Mouse (Mus musculus) limb, embryonic 15.5 days (tissue): ENCODE data around the gene Il18bp. TPM values are rescaled to one million over a fixed set of nuclear protein-coding genes. Genes with fewer than 3 reads are reported as not detected.
"Not testable (repeated sequence)": the region's sequence is repeated elsewhere in the genome, so short reads cannot be mapped to it uniquely, and the experiment has no call there.

Experiments used
- ATAC-seq: fragments of 200-750 bp; cut with Nextera tagmentation; 2 replicates; pipeline ENCODE4 v1.8.0; 2017; ENCODE audit warnings: low read depth, moderate TSS enrichment; ENCODE audit not compliant: insufficient number of reproducible peaks, low FRiP score, low TSS enrichment
- H3K27ac ChIP-seq: fragments of 300-500 bp; sonication (generic); 2 replicates; pipeline ENCODE4 v1.5.1; 2015; ENCODE audit warnings: moderate library complexity, mild to moderate bottlenecking, inconsistent platforms
- H3K27me3 ChIP-seq: fragments of 300-500 bp; sonication (generic); 2 replicates; pipeline ENCODE4 v1.6.1; 2015; ENCODE audit warnings: inconsistent platforms
- H3K36me3 ChIP-seq: fragments of 300-500 bp; sonication (generic); 2 replicates; pipeline ENCODE4 v1.6.1; 2015; ENCODE audit warnings: inconsistent platforms
- H3K4me1 ChIP-seq: fragments of 300-500 bp; sonication (generic); 2 replicates; pipeline ENCODE4 v1.6.1; 2015; ENCODE audit warnings: inconsistent platforms
- H3K4me2 ChIP-seq: fragments of 300-500 bp; sonication (generic); 2 replicates; pipeline ENCODE4 v1.6.1; 2015; ENCODE audit warnings: mild to moderate bottlenecking, inconsistent platforms
- H3K4me3 ChIP-seq: fragments of 300-500 bp; sonication (generic); 2 replicates; pipeline ENCODE4 v1.5.1; 2015; ENCODE audit warnings: mild to moderate bottlenecking, inconsistent platforms
- H3K9ac ChIP-seq: fragments of 300-500 bp; sonication (generic); 2 replicates; pipeline ENCODE4 v1.6.1; 2015; ENCODE audit warnings: inconsistent platforms
- H3K9me3 ChIP-seq: fragments of 300-500 bp; sonication (generic); 2 replicates; pipeline ENCODE4 v1.6.1; 2016; ENCODE audit warnings: inconsistent platforms
- WGBS: fragments of 180-500 bp; shearing (Covaris S2); methylation state at CpG from one replicate; pipeline ENCODE4 v1.1.7; 2015; 5-methylcytosine and 5-hydroxymethylcytosine counted together
- polyA plus RNA-seq: library from polyadenylated mRNA; unstranded; fragments of >200 nt; fragmentation: Nextera tagmentation; extraction: Ambion mirVana; gene quantifications from 2 replicates; pipeline ENCODE4 v1.2.1, GENCODE M21; 2015

The Il18bp gene
- polyA plus RNA-seq = 1.9 and 2.4 TPM in 2 replicates

DNA sequence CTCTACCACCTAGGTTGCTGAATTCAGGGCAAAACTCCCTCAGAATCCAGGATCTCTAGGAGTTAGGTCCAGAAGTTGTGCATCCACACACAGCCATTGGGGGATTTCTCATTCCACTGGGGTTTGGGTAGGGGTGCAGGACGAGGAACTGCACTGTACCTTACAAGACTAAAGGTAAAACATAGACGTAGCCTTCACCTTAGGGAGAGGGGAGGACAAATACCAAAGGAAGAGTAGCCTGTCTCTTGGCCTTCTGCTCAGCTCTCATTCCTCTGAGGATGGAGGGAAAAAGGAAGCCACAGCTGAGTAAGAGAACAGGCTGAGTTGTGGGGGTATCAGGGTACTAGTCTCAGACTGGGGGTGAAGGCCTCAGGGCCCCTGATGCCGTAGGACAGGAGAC lies at the start of gene Il18bp:
Gene Il18bp (minus strand): TSS at position 101 of the 400 bp plus-strand sequence.
- 89% methylated on average over 3 of the region's 3 CpGs for WGBS

GRCm38 (mm10) chr7:102066363-102066762 lies 47.9 kb upstream of the Il18bp start:
- Histone ChIP-seq H3K4me2 (peak overlapping the region; percentile 56), H3K4me3 (peak overlapping the region; percentile 69), H3K36me3 (peaks cover 16% of the 10 kb centered on the region), H3K4me1 (peaks cover 17% of the 10 kb centered on the region), H3K9ac (peak overlapping the region; percentile 51; the same call in 1 of the 2 replicates), H3K27me3 (no peaks in the 10 kb centered on the region), H3K9me3 (no peaks in the 10 kb centered on the region), H3K27ac (peak overlapping the region; percentile 90; the same call in 1 of the 2 replicates)
- WGBS = 66% methylated on average over 6 of the region's 6 CpGs
- ATAC-seq = no peak

More for the DNA sequence above, at the start of gene Il18bp:
- no peaks in the 10 kb centered on the region for H3K9me3 ChIP-seq
- no peaks in the 10 kb centered on the region for H3K4me1 ChIP-seq
- 0 out of 2 replicates have a peak within 1 kb of the TSS, but pooled peaks have one; percentile 11 for H3K27ac ChIP-seq
- H3K27me3 ChIP-seq = no peaks in the 10 kb centered on the region
- H3K4me3 ChIP-seq = no peak within 1 kb of the TSS
- no peak within 1 kb of the TSS for H3K9ac ChIP-seq
- no peak for ATAC-seq
- peaks cover 94% of the 10 kb centered on the region for H3K36me3 ChIP-seq
- no peak within 1 kb of the TSS for H3K4me2 ChIP-seq

GRCm38 (mm10) chr7:102065046-102065891 lies 46.8 kb upstream of the Il18bp start, which contains the start of the genes Rnf121, Xndc1 and Xntrpc:
Gene Rnf121, minus strand, starts transcription at chr7:102065469.
Gene Xndc1, plus strand, starts transcription at chr7:102065511.
Gene Xntrpc, plus strand, starts transcription at chr7:102065713.
- H3K36me3 ChIP-seq = 0 out of 2 replicates have a peak, but pooled peaks cover 9% of the 10 kb centered on the region
- H3K9me3 ChIP-seq = no peaks in the 10 kb centered on the region
- peaks cover 17% of the 10 kb centered on the region for H3K4me1 ChIP-seq
- H3K27ac ChIP-seq = peak within 1 kb of the TSS; percentile 90
- H3K27me3 ChIP-seq = no peaks in the 10 kb centered on the region
- peak; percentile 98 for ATAC-seq
- H3K4me3 ChIP-seq = peak within 1 kb of the TSS; percentile 69
- WGBS = under 1% methylated on average over 56 of the region's 56 CpGs
- peak within 1 kb of the TSS; percentile 72 for H3K9ac ChIP-seq
- peak within 1 kb of the TSS; percentile 56 for H3K4me2 ChIP-seq

DNA sequence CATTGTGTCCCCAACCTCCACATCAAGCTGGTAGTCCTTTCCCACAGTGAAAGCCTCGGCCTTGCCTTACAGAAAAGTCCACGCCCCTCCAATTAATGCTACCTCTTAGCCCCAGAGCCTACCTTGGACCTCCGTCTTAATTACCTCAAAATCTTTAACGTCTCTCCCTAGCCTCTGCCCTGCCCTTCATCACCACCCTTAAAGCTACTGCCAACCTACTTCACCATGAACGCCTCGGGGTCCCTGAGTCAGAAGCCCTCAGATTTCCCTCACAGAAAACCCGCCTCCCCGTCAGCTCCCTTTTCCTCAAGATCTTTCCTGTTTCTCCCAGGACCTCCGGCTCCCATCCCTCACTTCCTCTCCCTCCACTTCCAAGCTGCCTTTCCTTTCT lies 46.2 kb upstream of the Il18bp start:
- no peaks in the 10 kb centered on the region for H3K27me3 ChIP-seq
- H3K4me1 ChIP-seq = peaks cover 17% of the 10 kb centered on the region
- peak overlapping the region; percentile 90 for H3K27ac ChIP-seq
- no peaks in the 10 kb centered on the region for H3K9me3 ChIP-seq
- 2% methylated on average over 9 of the region's 9 CpGs for WGBS
- ATAC-seq = no peak
- H3K4me3 ChIP-seq = peak overlapping the region; percentile 69
- H3K36me3 ChIP-seq = peaks cover 14% of the 10 kb centered on the region; the same call in 1 of the 2 replicates
- peak overlapping the region; percentile 72 for H3K9ac ChIP-seq
- peak overlapping the region; percentile 56 for H3K4me2 ChIP-seq

- no peak overlapping the region for H3K9ac ChIP-seq
- no peak for ATAC-seq
- peak overlapping the region; percentile 56 for H3K4me2 ChIP-seq
- H3K4me1 ChIP-seq = peaks cover 17% of the 10 kb centered on the region
- no peak overlapping the region for H3K27ac ChIP-seq
- H3K4me3 ChIP-seq = peak overlapping the region; percentile 69
- H3K9me3 ChIP-seq = no peaks in the 10 kb centered on the region
- H3K27me3 ChIP-seq = no peaks in the 10 kb centered on the region
- 79% methylated on average over 9 of the region's 9 CpGs for WGBS
- H3K36me3 ChIP-seq = peaks cover 19% of the 10 kb centered on the region; the same call in 1 of the 2 replicates
These were observed 45.4 kb upstream of the Il18bp start for GRCm38 (mm10) chr7:102063891-102064290.

GRCm38 (mm10) chr7:102062203-102062602 lies 43.7 kb upstream of the Il18bp start:
- H3K4me2 ChIP-seq = no peak overlapping the region
- H3K4me3 ChIP-seq = no peak overlapping the region
- no peak for ATAC-seq
- H3K27me3 ChIP-seq = no peaks in the 10 kb centered on the region
- WGBS = 83% methylated on average over 1 of the region's 1 CpGs
- H3K36me3 ChIP-seq = peaks cover 23% of the 10 kb centered on the region; the same call in 1 of the 2 replicates
- H3K9ac ChIP-seq = no peak overlapping the region
- H3K9me3 ChIP-seq = no peaks in the 10 kb centered on the region
- H3K27ac ChIP-seq = no peak overlapping the region
- H3K4me1 ChIP-seq = peaks cover 14% of the 10 kb centered on the region

GRCm38 (mm10) chr7:102061353-102061752 lies 42.9 kb upstream of the Il18bp start:
- H3K4me1 ChIP-seq = peaks cover 10% of the 10 kb centered on the region
- H3K9ac ChIP-seq = no peak overlapping the region
- H3K36me3 ChIP-seq = peaks cover 26% of the 10 kb centered on the region; the same call in 1 of the 2 replicates
- no peak overlapping the region for H3K27ac ChIP-seq
- no peaks in the 10 kb centered on the region for H3K9me3 ChIP-seq
- ATAC-seq = no peak
- no peak overlapping the region for H3K4me2 ChIP-seq
- H3K4me3 ChIP-seq = no peak overlapping the region
- H3K27me3 ChIP-seq = no peaks in the 10 kb centered on the region
- WGBS = 89% methylated on average over 3 of the region's 3 CpGs

GRCm38 (mm10) chr7:102048524-102048923 lies 30.0 kb upstream of the Il18bp start:
- not testable (repeated sequence) for ATAC-seq, H3K4me1 ChIP-seq, H3K9me3 ChIP-seq, H3K27me3 ChIP-seq, H3K4me2 ChIP-seq, H3K4me3 ChIP-seq, H3K27ac ChIP-seq, H3K9ac ChIP-seq
- peaks cover 16% of the 10 kb centered on the region for H3K36me3 ChIP-seq

- no peaks in the 10 kb centered on the region for H3K9me3 ChIP-seq
- no peaks in the 10 kb centered on the region for H3K4me1 ChIP-seq
- 66% methylated on average over 2 of the region's 2 CpGs for WGBS
- peaks cover 43% of the 10 kb centered on the region for H3K36me3 ChIP-seq
- H3K27me3 ChIP-seq = no peaks in the 10 kb centered on the region
- H3K4me2 ChIP-seq = no peak overlapping the region
- no peak for ATAC-seq
- no peak overlapping the region for H3K4me3 ChIP-seq
- no peak overlapping the region for H3K9ac ChIP-seq
- no peak overlapping the region for H3K27ac ChIP-seq
These were observed 23.8 kb upstream of the Il18bp start for GRCm38 (mm10) chr7:102042314-102042713.

GRCm38 (mm10) chr7:102037318-102037717 lies 18.8 kb upstream of the Il18bp start:
- Histone ChIP-seq H3K9me3 (no peaks in the 10 kb centered on the region), H3K4me1 (no peaks in the 10 kb centered on the region), H3K4me2 (no peak overlapping the region), H3K4me3 (no peak overlapping the region), H3K27me3 (no peaks in the 10 kb centered on the region), H3K9ac (no peak overlapping the region), H3K36me3 (peaks cover 84% of the 10 kb centered on the region), H3K27ac (no peak overlapping the region)
- 93% methylated on average over 3 of the region's 3 CpGs for WGBS
- ATAC-seq = no peak

- 83% methylated on average over 2 of the region's 2 CpGs for WGBS
These were observed 17.0 kb upstream of the Il18bp start for GRCm38 (mm10) chr7:102035534-102035933.

DNA sequence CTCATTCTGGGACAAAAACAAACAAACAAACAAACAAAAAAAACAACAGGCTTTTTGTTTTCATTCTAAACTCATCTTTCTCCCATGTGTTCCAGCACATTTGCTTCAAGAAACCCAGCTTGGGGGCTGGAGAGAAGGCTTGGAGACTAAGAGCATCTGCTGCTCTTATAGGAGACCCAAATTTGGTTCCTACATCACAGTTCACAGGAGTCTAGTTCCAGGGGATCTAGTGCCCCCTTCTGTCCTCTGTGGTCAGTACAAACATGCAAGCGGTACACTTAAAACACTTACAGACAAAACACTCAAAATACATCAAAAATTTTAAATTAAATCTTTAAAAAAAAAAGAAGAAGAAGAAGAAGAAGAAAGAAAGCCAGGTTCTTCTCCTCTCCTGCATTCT lies 16.4 kb upstream of the Il18bp start:
- H3K36me3 ChIP-seq = peaks cover 90% of the 10 kb centered on the region
- H3K4me1 ChIP-seq = no peaks in the 10 kb centered on the region
- no peak overlapping the region for H3K4me3 ChIP-seq
- no peak for ATAC-seq
- H3K4me2 ChIP-seq = no peak overlapping the region
- 97% methylated on average over 1 of the region's 1 CpGs for WGBS
- H3K9me3 ChIP-seq = no peaks in the 10 kb centered on the region
- no peak overlapping the region for H3K27ac ChIP-seq
- H3K9ac ChIP-seq = no peak overlapping the region
- H3K27me3 ChIP-seq = no peaks in the 10 kb centered on the region

More at GRCm38 (mm10) chr7:102035534-102035933, 17.0 kb upstream of the Il18bp start:
- Histone ChIP-seq H3K4me1 (no peaks in the 10 kb centered on the region), H3K27ac (no peak overlapping the region), H3K4me3 (no peak overlapping the region), H3K4me2 (no peak overlapping the region), H3K9me3 (no peaks in the 10 kb centered on the region), H3K27me3 (no peaks in the 10 kb centered on the region), H3K36me3 (peaks cover 91% of the 10 kb centered on the region), H3K9ac (no peak overlapping the region)
- no peak for ATAC-seq
